Mouse (Mus musculus) gastrocnemius, postnatal 10 days (tissue): ENCODE results near the gene Gnmt. TPM values are rescaled to one million over a fixed set of nuclear protein-coding genes. Genes with fewer than 3 reads are reported as not detected.

Source experiments
- DNase-seq: peaks from one replicate; pipeline ENCODE4 v3.0.0; 2021; ENCODE audit warnings: mixed read lengths
- total RNA-seq, 2 experiments: library from RNA; stranded (reverse); gene quantifications; 2 replicates each; pipeline ENCODE4 v1.2.3; 2021

The Gnmt gene
- total RNA-seq, 2 experiments from 2014 or later: 0.38 to 0.68 TPM

- DNase-seq: no peak
Measured at GRCm38 (mm10) chr17:46741305-46741704, 12.3 kb upstream of the Gnmt start.

- peak; percentile 47 for DNase-seq
Measured at GRCm38 (mm10) chr17:46736160-46736559, 7.2 kb upstream of the Gnmt start.

GRCm38 (mm10) chr17:46735287-46735686 is 6.3 kb upstream of the Gnmt start:
- no peak for DNase-seq

GRCm38 (mm10) chr17:46734055-46734454 is 5.1 kb upstream of the Gnmt start:
- no peak for DNase-seq

DNA sequence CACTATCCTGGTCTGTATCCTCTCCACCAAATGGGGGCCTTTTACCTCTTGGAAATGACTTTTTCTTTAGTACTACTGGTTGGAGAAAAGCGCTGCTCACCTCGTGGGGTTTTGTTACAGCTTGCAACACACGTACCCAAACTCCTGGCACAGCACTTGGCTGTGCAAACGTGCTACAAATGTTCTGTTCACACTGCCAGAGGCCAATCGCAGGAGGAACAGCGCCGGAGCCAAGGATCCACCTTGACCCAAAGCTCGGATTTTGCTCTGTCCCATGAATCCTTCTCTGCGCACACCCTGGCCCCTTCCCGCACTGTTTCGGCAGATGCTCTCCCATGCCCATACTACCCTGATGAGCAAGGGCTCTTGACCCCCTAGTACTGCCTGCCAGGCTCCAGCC is 472 bp downstream of the Gnmt start:
- no peak for DNase-seq

DNA sequence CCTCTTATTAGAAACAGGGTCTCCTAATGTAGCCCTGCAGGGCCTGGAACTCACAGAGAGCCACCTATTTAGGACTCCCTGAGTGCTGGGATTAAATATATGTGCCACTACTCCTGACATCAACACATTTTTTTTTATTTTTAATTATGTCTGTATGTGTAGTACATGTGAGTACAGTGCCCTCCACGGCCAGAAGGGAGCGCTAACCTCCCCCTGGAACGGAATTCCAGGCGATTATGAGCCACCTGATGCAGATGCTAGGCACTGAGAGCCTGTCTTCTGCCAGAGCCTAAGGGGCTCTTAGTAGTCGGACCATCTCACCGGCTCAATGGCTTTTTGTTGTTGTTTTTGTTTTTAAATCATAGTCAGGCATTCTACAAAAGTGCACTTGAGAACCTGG is 947 bp downstream of the Gnmt start:
- DNase-seq: no peak

- DNase-seq: no peak
Measured at GRCm38 (mm10) chr17:46727271-46727670, 1.7 kb downstream of the Gnmt start.

DNA sequence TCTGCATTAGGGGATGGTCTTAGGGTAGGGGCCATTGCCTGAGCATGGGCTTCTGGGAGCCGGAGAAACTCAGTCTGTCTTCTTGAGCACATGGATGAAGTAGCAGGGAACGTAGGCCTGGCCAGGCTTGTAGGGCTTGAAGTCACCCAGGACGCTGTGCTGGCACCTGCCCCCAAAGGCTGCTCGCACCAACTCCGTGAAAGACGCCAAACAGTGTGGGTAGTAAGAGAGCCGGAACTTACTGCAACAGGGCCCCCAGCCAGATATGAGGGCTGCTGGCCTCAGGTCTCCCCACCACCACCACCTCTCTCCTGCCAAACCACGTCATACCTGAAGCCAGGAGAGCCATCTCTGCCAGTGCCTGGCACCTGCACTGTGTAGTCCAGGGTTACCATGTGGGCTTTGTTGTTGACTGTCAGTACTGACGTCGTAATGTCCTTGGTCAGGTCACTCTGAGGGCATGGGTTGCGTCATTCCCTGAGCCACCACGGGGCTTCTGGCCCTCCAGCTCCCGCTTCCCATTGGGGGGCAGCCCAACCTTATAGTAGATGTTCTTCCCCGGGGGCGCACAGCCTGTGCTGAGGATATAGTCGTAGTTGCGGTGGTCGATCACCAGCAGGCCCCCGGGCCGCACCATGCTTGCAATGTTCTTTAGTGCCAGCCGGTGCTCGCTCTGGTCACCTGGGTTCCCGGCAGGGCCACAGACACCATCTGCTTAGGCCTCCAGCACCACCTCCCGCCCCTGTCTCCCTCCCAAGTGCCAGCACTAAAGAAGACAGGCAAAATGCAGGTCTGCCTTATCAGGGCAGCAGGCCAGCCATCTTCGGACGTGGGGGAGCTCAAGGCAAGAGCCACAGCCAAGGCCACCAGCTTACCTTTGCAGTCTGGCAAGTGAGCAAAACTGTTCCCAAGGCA is 3.0 kb downstream of the Gnmt start:
- no peak for DNase-seq

DNA sequence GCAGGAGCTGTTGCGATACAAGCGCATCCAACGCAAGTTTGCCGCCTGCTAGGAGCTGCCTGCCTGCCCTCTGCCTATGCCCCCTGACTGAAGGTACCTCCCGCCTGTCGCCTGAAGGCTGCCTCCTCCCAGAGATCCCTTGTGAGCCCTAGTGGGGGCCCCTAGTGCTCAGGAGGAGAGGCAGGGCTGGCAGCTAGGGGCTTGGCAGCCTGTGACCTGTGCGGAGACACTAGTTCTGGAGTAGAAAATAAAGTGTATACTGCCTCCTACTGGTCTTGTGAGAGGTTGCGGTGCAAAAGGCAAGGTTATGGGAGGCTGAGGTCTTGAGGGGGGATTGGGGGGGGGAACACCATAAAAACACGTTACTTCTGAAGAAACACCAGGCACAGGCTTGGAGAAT is 3.7 kb downstream of the Gnmt start:
- no peak for DNase-seq

- no peak for DNase-seq
Measured at GRCm38 (mm10) chr17:46724477-46725084, 4.4 kb downstream of the Gnmt start.

- no peak for DNase-seq
Measured at GRCm38 (mm10) chr17:46721077-46721476, 7.9 kb downstream of the Gnmt start.

GRCm38 (mm10) chr17:46714756-46715481 is 14.0 kb downstream of the Gnmt start:
- DNase-seq: no peak

DNA sequence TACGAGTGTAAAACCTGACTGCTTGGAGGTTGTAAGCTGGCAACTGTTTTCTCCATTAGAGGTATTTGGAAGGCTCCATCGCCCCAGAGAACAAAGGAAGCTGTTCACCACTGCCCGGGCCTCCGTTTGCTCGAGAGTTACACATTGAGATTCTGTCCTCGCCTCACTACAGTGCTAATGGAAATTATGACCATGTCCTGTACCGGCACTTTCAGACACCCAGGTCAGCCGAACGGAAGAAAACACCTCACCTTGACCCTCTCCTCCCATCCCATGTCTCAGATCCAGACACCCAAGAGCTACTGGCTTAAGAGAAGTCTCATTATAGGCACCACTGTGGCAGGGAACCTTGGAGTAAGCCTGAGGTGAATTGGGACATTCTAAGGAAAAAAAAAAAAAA is 15.1 kb downstream of the Gnmt start:
- no peak for DNase-seq

GRCm38 (mm10) chr17:46712442-46712841 is 16.5 kb downstream of the Gnmt start:
- no peak for DNase-seq

DNA sequence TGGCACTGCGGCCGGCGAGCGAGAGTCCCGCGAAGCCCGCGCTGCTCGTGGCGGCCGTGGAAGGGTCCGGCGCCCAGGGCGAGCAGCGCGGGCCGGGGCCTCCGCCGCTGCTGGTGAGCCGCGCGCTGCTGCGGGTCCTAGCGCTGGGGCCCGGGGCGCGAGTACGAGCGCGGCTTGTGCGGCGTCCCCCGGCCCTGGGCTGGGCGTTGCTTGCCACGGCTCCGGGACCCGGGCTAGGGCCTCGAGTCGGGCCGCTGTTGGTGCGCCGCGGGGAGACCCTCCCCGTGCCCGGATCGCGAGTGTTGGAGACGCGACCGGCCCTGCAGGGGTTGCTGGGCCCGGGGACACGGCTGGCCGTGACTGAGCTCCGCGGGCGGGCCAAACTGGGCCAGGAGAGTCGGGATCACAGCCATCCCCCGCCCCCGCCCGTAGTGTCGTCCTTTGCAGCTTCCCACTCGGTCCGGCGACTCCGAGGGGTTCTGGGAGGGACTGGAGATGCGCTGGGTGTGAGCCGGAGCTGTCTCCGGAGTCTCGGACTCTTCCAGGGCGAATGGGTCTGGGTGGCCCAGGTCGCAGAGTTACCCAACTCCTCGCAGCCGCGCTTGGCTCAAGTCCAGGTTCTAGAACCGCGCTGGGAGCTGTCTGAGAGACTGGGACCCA is 17.2 kb downstream of the Gnmt start:
- DNase-seq: peak; percentile 73

- DNase-seq: peak; percentile 96
Measured at GRCm38 (mm10) chr17:46710959-46711597, 17.9 kb downstream of the Gnmt start, which contains the start of gene Pex6. Gene Pex6, plus strand, starts transcription at chr17:46711463.

DNA sequence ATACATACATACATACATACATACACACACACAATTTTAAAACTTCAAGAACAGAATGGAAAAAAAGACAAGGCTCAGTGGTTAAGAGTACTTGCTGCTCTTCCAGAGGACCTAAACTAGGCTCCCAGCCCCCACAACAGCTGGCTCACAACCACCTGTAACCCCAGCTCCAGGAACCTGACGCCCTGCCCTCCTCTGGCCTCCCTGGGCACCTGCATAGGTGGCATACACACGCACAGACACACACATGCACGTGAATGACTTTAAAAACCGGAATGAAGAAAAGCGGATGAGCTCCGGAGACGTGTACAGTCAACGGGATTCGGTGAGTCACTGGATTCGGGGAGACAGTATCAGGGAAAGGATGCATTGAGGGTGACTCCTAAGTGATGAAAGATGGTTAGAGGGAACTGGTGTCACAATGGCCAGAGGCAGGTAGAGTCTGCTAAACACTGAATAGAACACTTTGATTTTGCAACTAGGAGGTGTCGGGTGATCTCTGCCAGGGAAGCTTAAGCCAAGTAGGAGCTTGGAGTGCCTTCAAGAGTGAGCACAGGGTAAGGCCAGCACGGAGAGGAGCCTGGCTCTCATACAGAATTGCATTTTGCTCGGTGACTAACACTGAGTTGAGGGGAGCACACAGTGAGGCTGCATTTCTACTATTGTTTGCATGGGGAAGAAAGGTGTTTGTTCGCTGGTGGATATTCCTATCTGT is 22.4 kb downstream of the Gnmt start:
- no peak for DNase-seq

DNA sequence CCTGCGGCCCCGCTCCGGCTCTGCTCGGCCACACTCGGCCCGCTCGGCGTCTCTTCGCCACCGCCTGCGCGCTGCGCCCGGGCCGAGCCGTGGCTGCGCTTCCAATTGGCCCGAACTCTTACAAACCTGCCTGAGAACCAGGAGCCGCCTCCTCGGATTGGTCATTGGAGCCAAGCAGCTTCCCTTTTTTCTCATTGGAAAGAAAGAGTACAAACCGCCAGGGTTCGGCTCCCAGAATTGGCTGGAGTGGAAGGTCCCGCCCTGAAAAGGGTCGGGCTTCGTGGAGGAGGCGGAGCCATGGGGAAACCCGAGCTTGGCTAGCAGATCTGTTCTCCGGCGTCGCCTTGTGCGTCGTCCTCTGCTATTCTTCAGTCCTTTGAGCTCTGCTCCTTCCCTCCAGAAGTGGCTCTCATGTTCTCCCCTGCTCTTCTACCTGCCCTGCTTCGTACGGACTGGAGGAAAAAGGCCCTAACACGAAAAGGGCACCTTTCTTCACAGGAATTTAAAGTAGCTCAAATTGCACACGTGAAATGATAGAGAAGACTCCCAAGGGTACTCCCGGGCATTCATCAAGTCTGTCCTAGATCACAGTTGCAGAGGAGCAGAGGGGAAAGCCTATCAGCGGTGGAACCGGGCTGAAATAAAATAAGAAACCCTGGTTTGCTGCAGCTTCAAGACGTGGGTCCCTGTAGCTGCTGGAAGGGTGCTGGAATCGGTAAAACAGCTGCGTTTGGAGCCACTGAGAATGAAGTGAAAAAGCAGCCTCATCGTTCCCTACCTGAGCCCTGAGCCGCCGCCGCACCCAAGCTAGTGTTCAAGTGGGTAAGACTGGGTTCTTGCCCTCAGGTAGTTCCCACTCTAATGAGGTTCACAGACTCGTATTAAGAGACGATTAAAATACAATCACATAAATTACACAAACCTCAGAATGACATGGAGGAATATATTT is 23.8 kb downstream of the Gnmt start, which contains the start of gene Ppp2r5d:
Gene Ppp2r5d, minus strand, starts transcription at position 225 of the 949 bp plus-strand sequence.
- peak; percentile 92 for DNase-seq

- no peak for DNase-seq
Measured at GRCm38 (mm10) chr17:46703971-46704886, 24.7 kb downstream of the Gnmt start.
